Mouse (Mus musculus) intestine, embryonic 14.5 days (tissue): ENCODE results near the gene Pou2f2. TPM values are rescaled to one million over a fixed set of nuclear protein-coding genes. Genes with fewer than 3 reads are reported as not detected.

Experiments
- ATAC-seq: fragments of 200-750 bp; cut with Nextera tagmentation; replicated peaks from 2 replicates; pipeline ENCODE4 v1.8.0; 2017; ENCODE audit warnings: low read depth, moderate number of reproducible peaks, moderate TSS enrichment, moderate library complexity; ENCODE audit not compliant: low FRiP score, low TSS enrichment
- DNase-seq: peaks from one replicate; pipeline ENCODE4 v3.0.0-alpha.2; 2018; ENCODE audit warnings: low spot score
- H3K27ac ChIP-seq: fragments of 300-500 bp; sonication (generic); 2 replicates; pipeline ENCODE4 v1.5.1; 2014; ENCODE audit warnings: low read depth, mild to moderate bottlenecking, control low read depth
- H3K27me3 ChIP-seq: fragments of 300-500 bp; sonication (generic); replicated peaks from 2 replicates; pipeline ENCODE4 v1.6.1; 2014; ENCODE audit warnings: low read length, control low read depth; ENCODE audit not compliant: control insufficient read depth, insufficient read depth
- H3K36me3 ChIP-seq: fragments of 300-500 bp; sonication (generic); 2 replicates; pipeline ENCODE4 v1.6.1; 2014; ENCODE audit warnings: low read length, control low read depth; ENCODE audit not compliant: control insufficient read depth, insufficient read depth
- H3K4me1 ChIP-seq: fragments of 300-500 bp; sonication (generic); replicated peaks from 2 replicates; pipeline ENCODE4 v1.6.1; 2014; ENCODE audit warnings: low read length, control low read depth, mixed read lengths; ENCODE audit not compliant: control insufficient read depth, insufficient read depth
- H3K4me2 ChIP-seq: fragments of 300-500 bp; sonication (generic); 2 replicates; pipeline ENCODE4 v1.6.1; 2014; ENCODE audit warnings: low read length
- H3K4me3 ChIP-seq: fragments of 300-500 bp; sonication (generic); 2 replicates; pipeline ENCODE4 v1.5.1; 2014; ENCODE audit warnings: low read depth, low read length, control low read depth, mixed read lengths
- H3K9ac ChIP-seq: fragments of 300-500 bp; sonication (generic); 2 replicates; pipeline ENCODE4 v1.6.1; 2014; ENCODE audit warnings: mild to moderate bottlenecking, low read length
- H3K9me3 ChIP-seq: fragments of 300-500 bp; sonication (generic); 2 replicates; pipeline ENCODE4 v1.6.1; 2016; ENCODE audit warnings: low read length, control low read depth; ENCODE audit not compliant: control insufficient read depth
- WGBS: fragments of 180-500 bp; shearing (Covaris S2); extraction: QIAGEN DNeasy Blood & Tissue Kit; methylation state at CpG from one replicate; pipeline ENCODE4 v1.1.7; 2014; 5-methylcytosine and 5-hydroxymethylcytosine counted together
- microRNA-seq: library from miRNA; unstranded; fragments of <30 nt; microRNA quantifications from one replicate; pipeline ENCODE4, GENCODE M21; 2016
- polyA plus RNA-seq: library from polyadenylated mRNA; unstranded; fragments of >200 nt; fragmentation: Nextera tagmentation; extraction: Ambion mirVana; gene quantifications from 2 replicates; pipeline ENCODE4 v1.2.1, GENCODE M21; 2014

The Pou2f2 gene
- polyA plus RNA-seq, 1 experiment from 2014 or later, result 2.1 TPM

DNA sequence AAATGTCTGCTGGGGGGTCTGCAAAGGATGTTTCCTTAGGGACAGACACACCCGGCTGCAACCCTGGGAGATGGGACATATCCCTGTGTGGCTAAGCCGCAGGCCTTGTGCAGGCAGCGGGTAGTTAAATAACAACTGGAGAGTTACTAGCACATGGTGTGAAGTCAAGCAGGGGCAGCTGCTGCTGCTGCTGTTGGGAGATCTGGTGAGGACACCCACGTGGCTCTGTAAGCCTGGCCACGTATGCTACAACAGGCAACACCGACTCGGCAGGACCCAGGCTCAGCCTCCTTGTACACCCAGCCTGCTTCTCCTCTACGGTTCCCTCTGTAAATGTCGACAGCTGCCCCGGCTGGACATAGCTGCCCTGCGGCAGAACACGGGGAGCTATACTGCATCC is 137.6 kb downstream of the Pou2f2 start:
- DNase-seq (no peak), ATAC-seq (no peak)
- no peak overlapping the region for H3K27ac ChIP-seq
- no peak overlapping the region for H3K4me2 ChIP-seq
- no peaks in the 10 kb centered on the region for H3K4me1 ChIP-seq
- H3K4me3 ChIP-seq, result no peak overlapping the region
- peaks cover 57% of the 10 kb centered on the region for H3K36me3 ChIP-seq
- WGBS, result 90% methylated on average over 12 of the region's 12 CpGs
- no peaks in the 10 kb centered on the region for H3K27me3 ChIP-seq
- no peak overlapping the region for H3K9ac ChIP-seq
- H3K9me3 ChIP-seq, result no peaks in the 10 kb centered on the region

Small RNAs within 50 kb of the gene (microRNA-seq; reads per million reads assigned to microRNA genes)
- gene Mir6537, result not detected
- not detected for gene Mir7048

Other genes with a start within 250 kb of the Pou2f2 start
- gene Gm4881, start 235.2 kb downstream of the Pou2f2 start, polyA plus RNA-seq, result not detected in 2 replicates
- gene Rabac1, start 207.0 kb downstream of the Pou2f2 start, polyA plus RNA-seq, result 164 TPM in 2 replicates
- 3.5 and 4.1 TPM in 2 replicates for gene Atp1a3, start 173.8 kb downstream of the Pou2f2 start, polyA plus RNA-seq
- 7.0 and 8.8 TPM in 2 replicates for gene Grik5, start 107.4 kb downstream of the Pou2f2 start, polyA plus RNA-seq
- gene Zfp574, start 107.2 kb downstream of the Pou2f2 start, polyA plus RNA-seq, result 21.9 and 24.8 TPM in 2 replicates
- gene Dedd2, start 40.9 kb upstream of the Pou2f2 start, polyA plus RNA-seq, result 8.0 and 9.0 TPM in 2 replicates
- gene Zfp526, start 41.7 kb upstream of the Pou2f2 start, polyA plus RNA-seq, result 3.9 and 4.2 TPM in 2 replicates
- gene Gsk3a, start 58.1 kb upstream of the Pou2f2 start, polyA plus RNA-seq, result 13.2 and 13.6 TPM in 2 replicates
- gene Erf, start 71.0 kb upstream of the Pou2f2 start, polyA plus RNA-seq, result 19.9 and 22.0 TPM in 2 replicates
- gene Cic, start 88.0 kb upstream of the Pou2f2 start, polyA plus RNA-seq, result 38.0 and 38.5 TPM in 2 replicates
- 198 and 203 TPM in 2 replicates for gene Pafah1b3, start 118.3 kb upstream of the Pou2f2 start, polyA plus RNA-seq
- gene Prr19, start 121.7 kb upstream of the Pou2f2 start, polyA plus RNA-seq, result 0.62 and 0.71 TPM in 2 replicates
- gene Tmem145, start 126.4 kb upstream of the Pou2f2 start, polyA plus RNA-seq, result 1.5 and 1.6 TPM in 2 replicates
- 10.8 and 11.4 TPM in 2 replicates for gene Megf8, start 137.4 kb upstream of the Pou2f2 start, polyA plus RNA-seq
- not detected in 2 replicates for gene Cnfn, start 190.0 kb upstream of the Pou2f2 start, polyA plus RNA-seq
- gene Lipe, start 219.0 kb upstream of the Pou2f2 start, polyA plus RNA-seq, result 3.6 and 4.9 TPM in 2 replicates
- 0.42 TPM in 1 of 2 replicates, not detected in the other for gene Cxcl17, start 233.2 kb upstream of the Pou2f2 start, polyA plus RNA-seq